Mouse (Mus musculus): Measurements from ENCODE around the gene Asf1b. TPM values are rescaled to one million over a fixed set of nuclear protein-coding genes. Genes with fewer than 3 reads are reported as not detected.
"Not testable (repeated sequence)": the region's sequence is repeated elsewhere in the genome, so short reads cannot be mapped to it uniquely, and the experiment has no call there.

The Asf1b gene
- polyA plus RNA-seq, 1 experiment from 2014 or later: 24.1 TPM

DNA sequence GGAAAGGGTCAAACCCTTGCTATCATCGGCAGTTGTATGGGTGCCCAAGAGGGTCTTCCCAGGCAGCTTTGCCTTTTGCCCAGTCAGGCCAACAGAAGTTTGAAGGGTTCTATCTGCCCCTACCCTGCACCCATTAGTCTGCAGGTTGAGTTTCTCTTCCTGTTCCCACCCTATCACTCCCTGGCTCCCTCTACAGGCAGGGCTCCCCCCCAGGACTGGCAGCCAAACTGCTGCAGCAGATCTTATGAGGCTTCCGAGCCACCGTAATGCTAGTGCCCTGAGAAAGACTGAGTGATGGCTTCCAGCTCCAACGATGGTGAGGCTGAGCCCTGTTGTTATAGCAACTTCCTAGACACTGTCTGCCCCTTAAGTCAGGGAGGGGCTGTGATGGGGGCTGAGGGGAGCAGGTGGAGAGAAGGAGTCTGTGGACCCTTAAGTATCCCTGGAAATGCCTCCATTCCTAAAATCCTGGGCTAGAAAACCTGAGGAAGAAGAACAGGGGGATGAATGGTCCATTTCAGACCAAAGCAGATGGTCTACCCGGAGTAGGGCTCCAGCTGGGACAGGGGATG, 21.6 kb downstream of the Asf1b start:
- DNase-seq (ENCODE audit: low read depth, low spot score) (no peak), ATAC-seq (no peak)
- ChIA-PET CTCF (interaction anchor here (1.3 kb wide), 1 partner anchor 11 kb away, joined by 5 read pairs; no protein-coding TSS in a partner anchor), POLR2A (interaction anchor here (0.7 kb wide), 1 partner anchor 12 kb away, joined by 3 read pairs; no protein-coding TSS in a partner anchor)
- in situ Hi-C loops (cut with MboI; ENCODE audit: low pct_unique_long_range_greater_than_20kb): no loop called here
- no peaks in the 10 kb centered on the region for H3K27me3 ChIP-seq
- TF ChIP-seq CTCF (IDR thresholded peaks at IDR 0.05): no peak

DNA sequence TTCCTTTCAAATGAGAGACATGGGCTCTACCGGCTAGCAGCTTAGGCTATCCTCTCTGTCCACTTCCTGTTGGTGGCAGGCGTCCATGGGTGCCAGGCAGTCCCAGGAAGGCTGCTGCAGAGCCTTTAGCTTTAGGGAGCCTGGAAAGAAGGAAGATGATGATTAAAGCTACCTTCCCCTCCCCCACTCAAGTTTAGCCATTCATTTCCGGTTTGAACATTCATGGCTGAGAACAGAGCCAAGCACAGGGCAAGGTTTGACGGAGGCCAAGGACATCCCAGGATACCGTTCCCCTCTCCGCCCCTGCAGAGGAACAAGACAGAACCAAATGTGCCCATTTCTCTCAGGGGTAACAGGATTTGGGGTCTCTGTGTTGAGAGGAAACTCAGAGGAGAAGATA, 22.3 kb downstream of the Asf1b start:
- in situ Hi-C loops (cut with MboI; ENCODE audit: low pct_unique_long_range_greater_than_20kb): no loop called here
- TF ChIP-seq CTCF (IDR thresholded peaks at IDR 0.05): no peak
- POLR2A ChIA-PET: no interaction called here
- no peak for DNase-seq (ENCODE audit: low read depth, low spot score)
- no peaks in the 10 kb centered on the region for H3K27me3 ChIP-seq
- CTCF ChIA-PET: interaction anchor here (1.3 kb wide), 1 partner anchor 10 kb away, joined by 5 read pairs; no protein-coding TSS in a partner anchor
- no peak for ATAC-seq

DNA sequence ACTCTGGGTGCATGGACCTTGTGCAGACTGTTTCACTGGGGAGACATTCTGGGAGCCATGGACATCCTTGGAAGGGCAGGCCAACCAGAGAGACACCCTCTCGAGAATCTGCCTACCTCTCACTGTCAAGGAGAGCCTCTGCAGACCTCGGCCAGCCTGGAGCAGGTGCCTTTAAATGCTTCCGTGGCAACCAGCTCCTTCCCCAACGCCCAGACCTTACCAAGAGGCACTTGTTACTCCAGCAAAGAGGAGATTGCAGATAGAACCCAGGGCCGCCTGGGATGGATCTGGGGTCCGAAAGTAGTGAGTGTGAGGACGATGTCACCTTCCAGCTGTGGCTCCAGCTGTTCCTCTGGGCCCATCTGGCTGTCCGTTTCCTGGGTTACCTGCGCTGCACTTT, 22.9 kb downstream of the Asf1b start:
- no peak for DNase-seq (ENCODE audit: low read depth, low spot score)
- TF ChIP-seq CTCF (IDR thresholded peaks at IDR 0.05): no peak
- ChIA-PET POLR2A (no interaction called here), CTCF (interaction anchor here (1.3 kb wide), 1 partner anchor 9 kb away, joined by 5 read pairs; no protein-coding TSS in a partner anchor)
- ATAC-seq: no peak
- H3K27me3 ChIP-seq: no peaks in the 10 kb centered on the region
- in situ Hi-C loops (cut with MboI; ENCODE audit: low pct_unique_long_range_greater_than_20kb): no loop called here

DNA sequence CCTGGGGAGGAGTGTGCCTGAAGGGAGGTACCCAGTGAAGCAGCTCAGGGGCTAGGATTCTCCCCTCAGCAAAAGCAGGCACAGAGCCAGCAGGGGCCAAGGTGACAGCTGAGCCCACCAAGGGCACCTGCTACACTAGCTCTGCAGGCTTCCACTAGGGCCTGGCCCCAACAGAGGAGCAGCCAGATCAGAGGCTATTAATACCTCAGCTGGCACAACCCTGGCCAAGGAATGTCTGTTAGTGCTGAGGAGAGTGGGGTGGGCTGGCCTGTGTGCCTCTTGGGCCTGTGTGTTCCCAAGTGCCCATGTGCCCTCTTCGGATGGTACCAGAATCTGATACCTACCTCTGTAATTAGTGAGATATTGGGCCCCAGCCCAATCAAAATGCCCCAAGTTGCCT, 24.9 kb downstream of the Asf1b start:
- TF ChIP-seq CTCF (IDR thresholded peaks at IDR 0.05): no peak
- H3K27me3 ChIP-seq: no peaks in the 10 kb centered on the region
- ChIA-PET CTCF (no interaction called here), POLR2A (no interaction called here)
- no peak for DNase-seq (ENCODE audit: low read depth, low spot score)
- in situ Hi-C loops (cut with MboI; ENCODE audit: low pct_unique_long_range_greater_than_20kb): no loop called here
- ATAC-seq: no peak

DNA sequence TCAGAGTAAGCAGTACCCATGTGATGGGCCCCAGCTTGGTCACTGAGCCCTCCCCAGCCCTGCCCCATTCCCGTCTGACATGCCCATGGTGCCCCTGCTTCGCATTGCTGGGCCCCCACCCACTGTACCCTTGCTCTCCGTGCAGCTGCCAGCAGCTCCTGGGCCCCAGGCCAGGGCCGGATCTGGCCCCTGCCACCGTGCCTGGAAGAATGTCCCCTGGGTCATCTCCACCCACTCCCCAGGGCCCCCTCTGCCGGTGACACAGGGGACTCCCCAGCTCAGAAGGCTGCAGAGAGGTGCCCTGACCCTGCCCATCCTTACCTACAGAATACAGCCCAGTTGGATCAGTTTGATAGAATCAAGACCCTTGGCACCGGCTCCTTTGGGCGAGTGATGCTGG, 25.5 kb downstream of the Asf1b start:
- no peak for TF ChIP-seq CTCF (IDR thresholded peaks at IDR 0.05)
- ChIA-PET POLR2A (no interaction called here), CTCF (no interaction called here)
- no peak for ATAC-seq
- no peaks in the 10 kb centered on the region for H3K27me3 ChIP-seq
- DNase-seq (ENCODE audit: low read depth, low spot score): no peak
- in situ Hi-C loops (cut with MboI; ENCODE audit: low pct_unique_long_range_greater_than_20kb): no loop called here

DNA sequence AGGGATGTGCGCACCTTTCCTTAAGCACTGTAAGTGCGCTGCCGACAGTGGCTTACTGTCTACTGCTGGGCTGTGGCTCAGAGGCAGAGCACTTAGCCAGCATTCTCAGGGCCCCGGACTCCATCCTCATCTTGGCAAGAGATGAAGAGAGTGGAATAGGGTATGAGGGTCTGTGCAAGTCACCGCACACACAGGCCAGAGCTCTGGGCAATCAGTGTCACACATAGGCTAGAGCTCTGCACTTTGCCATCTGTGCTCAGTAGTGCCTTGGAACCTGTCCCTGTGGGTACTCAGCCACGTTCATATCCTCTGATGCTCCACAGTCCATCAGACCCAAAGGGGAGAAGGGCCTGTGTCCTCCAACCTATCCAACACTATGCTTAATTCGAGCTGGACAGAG, 26.2 kb downstream of the Asf1b start:
- no peak for TF ChIP-seq CTCF (IDR thresholded peaks at IDR 0.05)
- in situ Hi-C loops (cut with MboI; ENCODE audit: low pct_unique_long_range_greater_than_20kb): no loop called here
- ATAC-seq: no peak
- H3K27me3 ChIP-seq: no peaks in the 10 kb centered on the region
- DNase-seq (ENCODE audit: low read depth, low spot score): no peak
- ChIA-PET POLR2A (no interaction called here), CTCF (no interaction called here)

DNA sequence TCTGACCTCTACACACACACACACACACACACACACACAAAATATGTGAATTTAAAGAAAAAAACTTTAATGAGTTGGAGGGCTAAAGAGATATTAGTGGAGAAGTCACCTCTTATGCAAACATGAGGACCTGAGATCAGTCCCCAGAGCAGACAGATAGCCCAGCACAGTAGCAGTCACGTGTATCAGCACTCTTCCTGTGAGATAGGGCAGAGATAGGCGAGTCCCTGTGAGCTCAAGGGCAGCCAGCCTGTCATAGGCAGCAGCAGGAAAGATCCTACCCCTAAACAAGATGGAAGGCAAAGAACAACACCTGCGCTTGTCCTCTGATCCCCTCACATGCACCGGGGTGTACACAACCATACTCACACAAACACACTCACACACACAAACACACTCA, 27.1 kb downstream of the Asf1b start:
- no peak for ATAC-seq
- in situ Hi-C loops (cut with MboI; ENCODE audit: low pct_unique_long_range_greater_than_20kb): no loop called here
- no peak for DNase-seq (ENCODE audit: low read depth, low spot score)
- no peak for TF ChIP-seq CTCF (IDR thresholded peaks at IDR 0.05)
- no peaks in the 10 kb centered on the region for H3K27me3 ChIP-seq
- POLR2A ChIA-PET: no interaction called here
- CTCF ChIA-PET: no interaction called here

DNA sequence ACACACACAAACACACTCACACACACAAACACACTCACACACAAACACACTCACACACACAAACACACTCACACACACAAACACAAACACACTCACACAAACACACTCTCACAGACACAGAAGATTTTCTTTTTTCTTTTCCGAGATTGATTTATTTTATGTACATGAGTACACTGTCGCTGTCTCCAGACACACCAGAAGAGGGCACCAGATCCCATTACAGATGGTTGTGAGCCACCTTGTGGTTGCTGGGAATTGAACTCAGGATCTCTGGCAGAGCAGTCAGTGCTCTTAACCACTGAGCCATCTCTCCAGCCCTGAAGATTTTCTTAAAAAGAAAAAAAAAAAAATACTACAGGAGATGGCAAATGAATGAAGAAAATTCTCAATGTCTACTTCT, 27.9 kb downstream of the Asf1b start:
- POLR2A ChIA-PET; ATAC-seq; CTCF ChIA-PET; in situ Hi-C loops (cut with MboI; ENCODE audit: low pct_unique_long_range_greater_than_20kb); H3K27me3 ChIP-seq; DNase-seq (ENCODE audit: low read depth, low spot score): not testable (repeated sequence)

DNA sequence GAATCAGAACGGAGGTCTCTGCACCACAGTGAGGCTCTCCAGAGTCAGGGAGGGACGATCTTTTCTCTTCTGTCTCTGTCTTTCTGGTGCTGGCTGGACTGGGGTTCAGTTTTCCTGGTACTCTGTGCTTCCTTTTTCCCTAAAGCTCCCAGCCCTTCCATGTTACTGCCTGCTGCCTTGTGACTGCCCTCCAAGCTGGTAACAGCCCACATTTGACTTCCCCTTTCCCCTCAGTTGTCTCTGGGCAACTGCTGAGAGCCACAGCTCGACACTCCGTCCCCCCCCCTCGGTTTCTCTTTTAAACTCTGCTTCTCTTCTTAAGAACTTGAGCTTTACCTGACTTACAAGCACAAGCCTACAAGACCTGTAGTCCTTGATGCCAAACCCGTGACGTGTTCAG, 33.9 kb downstream of the Asf1b start:
- CTCF ChIA-PET: no interaction called here
- in situ Hi-C loops (cut with MboI; ENCODE audit: low pct_unique_long_range_greater_than_20kb): no loop called here
- POLR2A ChIA-PET: interaction anchor here (0.6 to 1.0 kb wide), 2 partner anchors 12 to 88 kb away, joined by 3 to 5 read pairs; no protein-coding TSS in a partner anchor
- DNase-seq (ENCODE audit: low read depth, low spot score): no peak
- no peak for TF ChIP-seq CTCF (IDR thresholded peaks at IDR 0.05)
- no peak for ATAC-seq
- no peaks in the 10 kb centered on the region for H3K27me3 ChIP-seq

DNA sequence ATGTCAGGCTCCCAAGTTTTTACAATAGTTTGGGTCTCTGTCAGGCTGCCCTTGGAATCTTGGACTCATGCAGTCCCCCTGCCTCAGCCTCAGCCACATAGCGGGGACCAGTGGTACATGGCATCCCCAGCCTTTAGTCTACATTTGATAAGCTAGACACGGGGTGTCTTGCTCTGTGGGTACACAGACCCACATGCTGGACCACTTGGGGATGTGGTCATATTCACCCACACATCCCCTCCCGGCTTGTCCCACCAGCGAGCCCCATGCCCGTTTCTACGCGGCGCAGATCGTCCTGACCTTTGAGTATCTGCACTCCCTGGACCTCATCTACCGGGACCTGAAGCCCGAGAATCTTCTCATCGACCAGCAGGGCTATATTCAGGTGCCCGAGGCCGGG, 34.9 kb downstream of the Asf1b start:
- no peak for TF ChIP-seq CTCF (IDR thresholded peaks at IDR 0.05)
- POLR2A ChIA-PET: no interaction called here
- ATAC-seq (no peak), DNase-seq (ENCODE audit: low read depth, low spot score) (no peak)
- CTCF ChIA-PET: no interaction called here
- H3K27me3 ChIP-seq: no peaks in the 10 kb centered on the region
- in situ Hi-C loops (cut with MboI; ENCODE audit: low pct_unique_long_range_greater_than_20kb): no loop called here

DNA sequence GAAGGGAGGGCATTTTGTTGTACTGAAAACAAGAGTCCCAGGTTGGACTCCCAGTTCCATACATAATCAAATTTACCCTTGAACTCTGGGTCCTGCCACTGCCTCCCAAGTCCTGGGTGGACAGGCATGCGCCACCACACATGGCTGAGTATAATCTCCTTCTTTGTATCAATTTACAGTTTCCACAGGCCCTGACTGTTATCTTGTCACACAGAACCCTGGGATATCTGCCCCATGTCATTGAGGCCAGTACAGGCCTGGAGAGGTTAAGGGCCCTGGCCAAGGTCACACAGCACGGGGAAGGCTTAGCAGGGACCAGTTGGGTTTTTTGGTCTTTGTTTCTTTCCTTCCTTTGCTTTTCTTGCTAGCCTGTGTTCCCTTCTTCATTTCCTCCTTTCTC, 37.2 kb downstream of the Asf1b start:
- ATAC-seq: no peak
- DNase-seq (ENCODE audit: low read depth, low spot score): no peak
- H3K27me3 ChIP-seq: no peaks in the 10 kb centered on the region
- ChIA-PET CTCF (interaction anchor here (1.2 kb wide), 1 partner anchor 17 kb away, joined by 4 read pairs; no protein-coding TSS in a partner anchor), POLR2A (no interaction called here)
- TF ChIP-seq CTCF (IDR thresholded peaks at IDR 0.05): no peak
- in situ Hi-C loops (cut with MboI; ENCODE audit: low pct_unique_long_range_greater_than_20kb): no loop called here

DNA sequence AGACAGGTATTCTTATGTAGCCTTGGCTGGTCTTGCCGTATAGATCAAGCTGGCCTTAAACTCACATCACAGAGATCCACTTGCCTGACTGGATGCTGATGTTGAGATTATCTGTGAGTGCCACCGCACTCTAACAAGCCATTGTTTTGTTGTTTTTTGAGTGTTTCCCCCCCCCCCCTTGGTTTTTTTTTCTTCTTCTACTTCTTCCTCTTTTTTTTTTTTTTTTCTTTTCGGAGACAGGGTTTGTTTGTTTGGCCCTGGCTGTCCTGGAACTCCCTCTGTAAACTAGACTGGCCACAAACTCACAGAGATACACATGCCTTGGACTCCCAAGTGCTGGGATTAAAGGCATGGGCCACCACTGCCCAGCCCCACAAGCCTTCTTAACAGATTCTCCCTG, 38.7 kb downstream of the Asf1b start:
- in situ Hi-C loops (cut with MboI; ENCODE audit: low pct_unique_long_range_greater_than_20kb): no loop called here
- ATAC-seq (no peak), DNase-seq (ENCODE audit: low read depth, low spot score) (no peak)
- TF ChIP-seq CTCF (IDR thresholded peaks at IDR 0.05): no peak
- CTCF ChIA-PET: interaction anchor here (1.1 kb wide), 1 partner anchor 8 kb away, joined by 3 read pairs; no protein-coding TSS in a partner anchor
- no peaks in the 10 kb centered on the region for H3K27me3 ChIP-seq
- POLR2A ChIA-PET: interaction anchor here (0.6 kb wide), 1 partner anchor 1569 kb away, joined by 4 read pairs; no protein-coding TSS in a partner anchor

Measured in Patski (cell line).